Mouse (Mus musculus): ENCODE data around the gene Arap1.

- TF ChIP-seq CTCF (IDR thresholded peaks at IDR 0.05; ENCODE audit: extremely low read depth, insufficient read depth, insufficient read length, insufficient replicate concordance) (no peak), POLR2A (IDR thresholded peaks at IDR 0.05; ENCODE audit: low read depth, low read length) (no peak)
Observed at GRCm38 (mm10) chr7:101298375-101298774, 49.5 kb upstream of the Arap1 start.
